Mouse (Mus musculus): ENCODE data around the gene Tmem145.
A peak's percentile ranks its signal among the peaks of the same experiment; 100 is the strongest.

The Tmem145 gene

DNA sequence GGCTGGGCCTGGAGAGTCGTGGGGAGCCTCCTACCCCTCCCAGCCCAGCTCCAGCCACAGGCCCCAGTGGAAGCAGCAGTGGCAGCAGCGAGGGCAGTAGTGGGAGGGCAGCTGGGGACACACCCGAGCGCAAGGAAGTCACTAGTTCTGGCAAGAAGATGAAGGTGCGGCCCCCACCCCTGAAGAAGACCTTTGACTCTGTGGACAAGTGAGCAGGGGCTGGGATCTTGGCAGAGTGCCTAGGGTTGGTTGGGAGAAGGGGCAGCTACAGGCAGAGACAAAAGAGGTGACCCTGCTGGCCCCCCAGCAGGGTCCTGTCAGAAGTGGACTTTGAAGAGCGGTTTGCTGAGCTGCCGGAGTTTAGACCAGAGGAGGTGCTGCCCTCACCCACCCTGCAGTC, 13.8 kb upstream of the Tmem145 start:
- no peak for DNase-seq (ENCODE audit: low read depth in 2 of 2, low spot score in 2 of 2)

- DNase-seq (ENCODE audit: low read depth in 2 of 2, low spot score in 2 of 2), result no peak
These were observed 12.6 kb upstream of the Tmem145 start for GRCm38 (mm10) chr7:25293191-25293739.

DNA sequence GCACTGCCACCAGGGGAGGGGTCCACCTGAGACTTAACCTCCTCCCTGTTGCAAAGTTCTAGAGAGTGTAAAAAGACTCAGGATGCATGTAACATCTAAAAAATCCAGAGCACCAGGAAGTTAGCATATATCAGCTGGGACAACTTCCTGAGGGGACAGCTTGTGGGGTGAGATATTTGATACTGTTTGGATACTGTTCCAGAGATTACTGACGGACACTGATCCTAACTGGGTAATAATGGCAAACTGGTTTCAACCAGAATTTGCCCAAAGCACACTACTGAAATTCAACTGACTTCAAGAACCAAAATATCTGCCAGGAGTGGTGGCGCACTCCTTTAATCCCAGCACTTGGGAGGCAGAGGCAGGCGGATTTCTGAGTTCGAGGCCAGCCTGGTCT, 11.4 kb upstream of the Tmem145 start:
- no peak for DNase-seq (ENCODE audit: low read depth in 2 of 2, low spot score in 2 of 2)

DNA sequence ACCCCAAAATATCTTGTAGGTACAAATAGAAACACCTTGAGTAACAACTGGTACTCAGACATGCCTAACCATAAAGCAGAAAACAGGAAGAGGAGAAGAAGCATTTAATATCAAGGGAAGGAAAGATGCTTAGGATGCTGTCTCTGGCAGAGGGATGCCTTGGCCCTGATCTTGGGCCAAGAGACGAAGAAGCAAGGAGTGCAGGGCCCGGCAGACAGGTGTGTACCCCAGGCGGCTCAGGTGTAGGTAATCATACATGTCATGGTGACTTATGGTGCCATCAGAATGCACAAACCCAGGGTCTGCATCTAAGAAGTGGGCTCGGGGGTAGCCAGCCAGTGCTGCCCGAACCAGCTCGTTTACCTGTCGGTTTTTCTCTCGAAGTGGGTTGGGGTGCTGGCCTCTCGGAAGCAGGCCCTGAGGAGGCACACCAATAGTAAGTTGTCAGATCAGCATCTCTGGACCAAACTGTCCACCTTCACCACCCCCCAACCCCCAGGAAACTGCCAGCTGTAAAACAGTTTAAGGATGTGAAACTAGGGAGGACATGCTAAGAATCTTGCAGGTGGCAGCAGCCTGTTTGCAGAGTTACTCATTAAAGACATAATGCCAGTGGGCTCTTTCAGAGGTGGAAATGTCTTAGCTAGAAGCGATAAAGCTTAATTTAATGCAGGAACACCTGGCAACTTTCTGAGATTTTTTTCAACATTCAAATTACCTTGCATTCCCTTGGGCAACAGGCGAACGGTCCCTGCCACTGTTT, 10.8 kb upstream of the Tmem145 start:
- no peak for DNase-seq (ENCODE audit: low read depth in 2 of 2, low spot score in 2 of 2)

DNA sequence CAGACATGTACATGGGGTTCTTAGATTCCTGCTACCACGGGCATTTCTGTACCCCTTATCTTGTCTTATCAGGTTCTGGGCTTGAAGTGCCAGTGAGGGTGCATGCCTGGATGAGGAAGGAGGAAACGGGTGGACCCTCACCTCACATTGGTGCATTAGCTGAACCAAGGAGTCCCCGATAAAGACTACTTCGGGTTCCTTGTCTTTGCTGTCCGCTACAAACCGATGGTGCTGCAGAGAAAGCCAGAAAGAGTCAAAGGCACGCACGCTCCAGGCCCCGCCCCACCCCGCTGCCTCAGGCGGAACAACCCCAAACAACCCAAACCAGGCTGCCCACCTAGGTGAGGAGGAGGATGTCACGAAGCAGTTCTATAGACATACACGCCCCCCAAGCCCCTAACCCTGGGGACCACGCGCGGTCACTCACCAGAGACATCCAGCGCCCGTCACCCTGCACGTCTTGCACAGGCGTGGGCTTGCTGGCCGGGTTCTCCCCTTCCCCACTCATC, 8.9 kb upstream of the Tmem145 start:
- peak in 1 of 2 experiments; percentile 23 for DNase-seq (ENCODE audit: low read depth in 2 of 2, low spot score in 2 of 2)

DNA sequence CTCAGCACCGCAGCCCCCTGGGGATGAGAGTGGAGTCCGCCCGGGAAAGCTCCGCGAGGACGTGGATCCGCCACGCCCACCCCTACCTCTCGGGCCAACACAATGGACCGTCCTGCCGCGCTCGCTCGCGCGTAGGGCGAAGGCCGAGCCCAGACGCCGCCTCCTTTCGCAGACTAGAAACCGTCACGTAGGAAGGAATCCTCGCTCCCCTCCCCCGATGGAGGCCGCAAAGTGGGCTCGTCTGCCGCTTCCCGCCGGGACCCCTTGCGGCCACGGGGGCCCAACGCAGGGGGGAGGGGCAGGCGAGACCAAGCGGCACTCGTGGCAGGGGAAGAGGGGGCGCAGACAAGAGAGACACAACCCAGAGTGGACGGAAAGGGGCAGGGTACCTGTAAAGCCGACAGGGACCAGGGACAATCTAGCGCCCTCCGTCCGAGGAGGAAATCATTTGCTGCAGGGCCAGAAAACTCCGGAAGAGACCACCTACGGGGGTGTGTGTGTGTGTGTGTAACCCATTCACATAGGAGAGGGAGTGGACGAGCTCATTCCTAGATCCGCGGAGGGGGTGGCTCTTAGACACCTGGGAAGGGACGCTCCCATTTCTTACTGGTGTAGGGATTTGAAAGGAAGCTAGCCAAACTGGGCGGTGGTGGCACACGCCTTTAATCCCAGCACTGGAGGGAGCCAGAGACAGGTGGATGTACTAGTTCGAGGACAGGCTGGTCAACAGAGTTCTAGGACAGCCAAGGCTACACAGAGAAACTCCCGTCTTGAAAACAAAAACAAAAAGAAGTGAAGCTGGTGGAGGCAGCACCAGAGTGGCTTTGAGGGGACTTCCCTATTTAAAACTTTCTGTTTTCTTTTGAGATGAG, 8.2 kb upstream of the Tmem145 start, which contains the start of gene Pafah1b3:
Gene Pafah1b3, minus strand, starts transcription at position 533 of the 872 bp plus-strand sequence.
- DNase-seq (ENCODE audit: low read depth in 2 of 2, low spot score in 2 of 2), result peak in 1 of 2 experiments; percentile 39

DNA sequence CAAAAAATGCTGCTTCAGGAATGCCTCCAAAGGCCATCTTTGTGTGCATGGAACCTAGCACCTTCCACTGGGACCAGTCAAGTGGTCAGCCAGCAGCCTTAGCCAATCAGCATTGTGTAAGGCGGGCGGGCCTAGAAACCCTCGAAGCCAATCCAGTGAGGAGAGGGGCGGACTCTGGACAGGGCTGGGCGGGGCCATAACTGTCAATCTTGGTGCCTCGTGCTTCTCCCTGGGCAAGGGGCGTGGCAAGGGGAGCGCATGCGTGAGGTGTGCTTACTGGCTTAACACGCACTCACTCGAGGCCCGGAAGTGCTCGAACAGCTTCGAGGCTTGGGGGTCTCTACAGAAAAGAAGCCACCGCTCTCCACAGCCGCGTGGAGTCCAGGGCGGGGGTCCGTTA, 4.8 kb upstream of the Tmem145 start, which contains the start of gene Prr19:
Gene Prr19, plus strand, starts transcription at position 349 of the 400 bp plus-strand sequence.
- DNase-seq (ENCODE audit: low read depth in 2 of 2, low spot score in 2 of 2), result no peak

DNA sequence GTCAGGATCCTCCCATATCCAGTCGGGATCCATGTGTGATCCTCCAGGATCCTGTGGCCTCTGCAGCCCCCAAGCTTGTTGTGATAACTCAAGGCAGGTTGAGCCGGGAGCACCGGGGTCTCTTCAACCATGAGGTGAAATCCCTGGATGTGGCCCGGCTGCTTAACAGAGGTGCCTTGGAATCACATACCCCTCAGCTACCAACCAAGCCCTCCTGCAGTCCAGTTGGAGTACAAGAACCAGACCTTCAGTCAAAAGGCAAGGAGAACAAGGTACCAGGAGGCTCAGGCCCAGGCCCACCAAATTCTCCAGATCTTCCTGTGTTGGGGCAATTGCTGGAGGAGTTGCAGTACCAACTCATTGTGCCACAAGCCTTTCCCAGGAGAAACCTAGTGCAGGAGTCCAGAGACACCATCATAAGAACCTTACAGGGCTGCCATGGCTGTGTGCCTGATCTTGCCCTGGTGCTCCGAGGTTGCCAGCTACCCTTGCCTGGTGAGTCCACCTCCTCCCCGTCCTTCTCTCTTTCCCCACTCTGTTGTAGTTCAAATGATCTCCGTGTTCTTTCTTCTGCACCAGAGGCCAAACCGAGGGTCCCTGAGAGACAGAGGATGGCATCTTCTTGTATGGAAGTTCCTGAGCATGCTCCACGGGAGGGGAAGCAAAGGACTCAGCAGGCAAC, 2.8 kb upstream of the Tmem145 start:
- no peak for DNase-seq (ENCODE audit: low read depth in 2 of 2, low spot score in 2 of 2)

GRCm38 (mm10) chr7:25303685-25304006, 2.3 kb upstream of the Tmem145 start:
- no peak for DNase-seq (ENCODE audit: low read depth in 2 of 2, low spot score in 2 of 2)

- DNase-seq (ENCODE audit: low read depth in 2 of 2, low spot score in 2 of 2), result no peak
These were observed 425 bp upstream of the Tmem145 start for GRCm38 (mm10) chr7:25305481-25305880.

DNA sequence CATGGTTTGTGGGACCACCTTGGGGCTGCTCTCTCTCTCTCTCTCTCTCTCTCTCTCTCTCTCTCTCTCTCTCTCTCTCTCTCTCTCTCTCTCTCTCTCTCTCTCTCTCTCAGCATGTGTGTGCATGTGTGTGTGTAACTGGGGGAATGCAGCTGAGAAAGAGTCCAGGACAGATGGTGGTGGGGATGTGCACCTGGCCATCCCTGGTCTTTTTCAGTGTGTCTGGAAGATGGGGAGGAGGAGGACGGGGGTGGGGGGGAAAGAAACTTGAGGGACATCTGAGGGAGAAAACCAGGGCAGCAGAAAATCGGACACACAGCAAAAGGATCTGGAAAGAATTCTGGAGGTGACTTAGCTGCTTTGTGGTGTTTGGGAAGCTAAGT, 699 bp downstream of the Tmem145 start:
- no peak for DNase-seq (ENCODE audit: low read depth in 2 of 2, low spot score in 2 of 2)

DNA sequence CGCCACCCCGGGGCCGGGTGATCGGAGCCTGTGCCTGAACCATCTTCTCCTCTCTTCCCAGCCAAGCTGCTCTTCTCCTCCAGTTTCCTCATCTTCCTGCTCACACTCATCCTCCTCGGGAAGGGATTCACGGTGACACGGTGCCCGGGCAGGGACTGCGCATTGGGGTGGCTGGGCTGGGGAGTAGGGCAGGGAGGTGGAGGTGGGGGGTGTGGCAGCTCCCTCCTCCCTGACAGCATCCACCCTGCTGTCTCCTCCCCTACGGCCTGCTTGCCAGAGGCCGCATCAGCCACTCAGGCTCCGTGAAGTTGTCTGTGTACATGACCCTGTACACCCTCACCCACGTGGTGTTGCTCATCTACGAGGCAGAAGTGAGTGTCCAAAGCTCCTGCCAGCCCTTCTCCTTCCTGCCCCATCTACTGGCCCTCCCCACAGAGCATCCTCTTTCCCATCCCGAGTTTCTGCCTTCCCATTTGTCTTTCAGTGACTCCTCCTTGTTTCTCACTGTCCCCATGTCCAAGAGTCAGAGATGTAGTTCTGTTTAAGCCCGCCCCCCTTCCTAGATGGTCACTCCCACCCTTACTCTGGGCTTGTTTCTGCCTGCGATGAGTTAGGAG, 2.9 kb downstream of the Tmem145 start:
- DNase-seq (ENCODE audit: low read depth in 2 of 2, low spot score in 2 of 2), result no peak

- no peak for DNase-seq (ENCODE audit: low read depth in 2 of 2, low spot score in 2 of 2)
These were observed 3.5 kb downstream of the Tmem145 start for GRCm38 (mm10) chr7:25309425-25309824.

DNA sequence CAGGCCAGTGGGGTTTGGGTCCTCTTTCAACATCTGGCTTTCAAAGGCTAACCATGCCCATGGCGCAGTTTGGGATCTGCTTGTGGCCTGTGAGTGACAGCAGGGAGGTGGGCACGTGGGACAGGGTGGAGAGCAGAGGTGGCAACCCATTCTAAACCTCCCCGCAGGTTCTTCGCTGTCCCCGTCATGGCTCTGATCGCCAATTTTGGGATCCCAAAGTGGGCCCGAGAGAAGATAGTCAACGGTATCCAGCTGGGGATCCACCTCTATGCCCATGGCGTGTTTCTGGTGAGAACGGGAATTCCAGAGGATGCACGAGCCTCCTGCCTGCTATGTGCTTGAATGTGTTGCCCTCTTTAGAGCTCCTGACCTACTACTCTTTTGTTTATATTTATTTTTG, 5.3 kb downstream of the Tmem145 start:
- DNase-seq (ENCODE audit: low read depth in 2 of 2, low spot score in 2 of 2), result no peak

- no peak for DNase-seq (ENCODE audit: low read depth in 2 of 2, low spot score in 2 of 2)
These were observed 7.4 kb downstream of the Tmem145 start for GRCm38 (mm10) chr7:25313325-25313724.

DNA sequence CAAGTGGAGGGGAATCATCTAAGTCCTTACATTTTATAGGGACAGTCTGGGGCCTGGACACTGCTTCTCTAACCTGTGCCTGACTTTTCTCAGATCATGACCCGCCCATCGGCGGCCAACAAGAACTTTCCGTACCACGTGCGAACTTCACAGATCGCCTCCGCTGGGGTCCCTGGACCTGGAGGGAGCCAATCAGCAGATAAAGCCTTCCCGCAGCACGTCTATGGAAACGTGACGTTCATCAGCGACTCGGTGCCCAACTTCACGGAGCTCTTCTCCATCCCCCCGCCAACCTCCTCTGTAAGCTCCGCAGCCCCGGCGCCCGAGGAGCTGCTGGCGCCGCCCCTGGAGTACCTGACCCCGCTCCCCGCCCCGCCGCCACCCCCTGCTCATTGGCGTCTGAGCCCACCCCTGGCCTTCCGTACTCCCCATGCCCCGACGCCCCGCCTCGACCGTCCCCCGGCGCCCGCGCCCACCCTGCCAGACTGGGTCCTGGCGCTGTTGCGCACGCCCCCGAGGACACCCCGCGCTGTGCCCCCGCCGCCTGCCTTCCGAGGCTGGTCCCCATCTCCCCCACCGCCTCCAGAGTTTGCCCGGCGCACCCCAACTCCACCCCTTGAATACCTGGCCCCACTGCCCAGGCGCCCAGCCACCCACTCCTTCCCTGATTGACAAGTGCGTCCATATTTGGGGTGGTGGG, 8.8 kb downstream of the Tmem145 start:
- DNase-seq (ENCODE audit: low read depth in 2 of 2, low spot score in 2 of 2), result no peak

DNA sequence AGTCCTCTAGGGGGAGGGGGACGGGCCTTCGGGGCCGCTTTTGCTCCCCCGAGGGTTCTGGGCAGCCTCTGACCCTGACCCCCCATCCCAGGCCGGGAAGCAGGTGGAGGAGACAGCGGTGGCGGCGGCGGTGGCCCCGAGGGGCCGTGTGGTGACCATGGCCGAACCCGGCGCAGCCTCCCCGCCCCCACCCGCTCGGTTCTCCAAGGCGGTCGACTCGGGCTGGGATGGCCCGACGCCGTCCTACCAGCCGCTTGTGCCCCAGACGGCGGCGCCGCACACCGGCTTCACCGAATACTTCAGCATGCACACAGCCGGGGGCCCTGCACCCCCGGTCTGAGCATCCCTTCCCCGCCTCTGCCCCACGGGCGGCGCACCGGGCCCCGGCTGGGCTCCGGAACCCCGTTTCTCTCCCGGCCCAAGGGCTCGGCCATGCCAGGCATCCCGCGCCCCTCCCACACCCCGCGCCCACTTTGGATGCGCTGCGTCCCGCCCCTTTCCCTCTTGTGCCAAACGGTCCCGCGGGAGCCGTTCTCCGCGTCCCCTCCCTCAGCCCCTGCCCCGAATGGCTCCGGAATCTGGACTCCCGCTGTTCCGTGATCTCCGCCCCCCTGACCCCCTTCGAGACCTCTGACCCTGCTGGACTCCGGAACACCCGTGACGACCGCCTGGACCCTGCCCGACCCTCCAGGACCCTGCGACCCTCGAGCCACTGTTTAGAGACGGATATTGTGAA, 9.6 kb downstream of the Tmem145 start:
- no peak for DNase-seq (ENCODE audit: low read depth in 2 of 2, low spot score in 2 of 2)

GRCm38 (mm10) chr7:25316532-25317445, 10.9 kb downstream of the Tmem145 start, which contains the start of gene Megf8:
TSS of gene Megf8 (plus strand) at chr7:25317164.
- peak; percentile 82 to 88 for DNase-seq (ENCODE audit: low read depth in 2 of 2, low spot score in 2 of 2)

Measured in CD8-positive naive resting alpha-beta T cell, adult 2 months (primary cell).